Mouse (Mus musculus): ENCODE measurements around the gene Cd276.

GRCm38 (mm10) chr9:58578669-58579068 lies 23.4 kb upstream of the Cd276 start:
- TF ChIP-seq CTCF (IDR thresholded peaks at IDR 0.05; ENCODE audit: borderline replicate concordance, insufficient read depth, low read length), result peak; percentile 67
- TF ChIP-seq POLR2A (IDR thresholded peaks at IDR 0.05; ENCODE audit: low read depth, low read length), result no peak

All from embryonic fibroblast, embryonic 13.5 days (primary cell).